In the genomic region with DNA sequence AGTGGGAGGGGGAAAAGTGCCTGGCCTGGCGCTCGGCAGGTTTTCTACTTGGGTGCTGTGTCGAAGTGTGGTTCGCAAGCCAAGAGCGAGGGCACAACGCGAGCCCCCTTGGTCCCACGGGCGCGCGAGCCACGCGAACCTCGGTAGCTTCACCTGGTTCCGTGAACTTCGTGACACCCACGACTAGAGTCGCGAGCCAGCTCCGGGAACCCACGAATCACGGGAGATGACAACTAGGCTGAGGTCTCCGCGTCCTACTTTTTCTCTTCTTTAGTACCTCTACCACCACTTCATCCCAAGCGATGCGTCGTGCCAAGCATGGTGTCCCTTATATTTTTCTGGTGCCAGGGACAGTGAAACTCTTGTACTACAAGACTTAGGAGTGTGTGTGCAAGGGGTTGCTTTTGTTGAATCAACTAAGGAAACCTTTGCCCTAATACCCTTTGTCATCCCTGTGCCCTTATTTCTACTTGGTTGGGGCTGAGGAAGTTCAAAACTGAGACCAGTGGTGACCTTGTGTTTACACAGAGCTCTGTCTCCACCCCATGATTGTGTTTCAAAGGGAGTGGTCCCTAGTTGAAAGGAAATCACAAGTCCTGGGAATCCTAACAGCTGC, we compare ENCODE assay signal across 7 mouse cellular contexts. TPM values are rescaled to one million over a fixed set of nuclear protein-coding genes. Genes with fewer than 3 reads are reported as not detected.
DNase-seq lines count a peak whose midpoint lies in the region; ATAC-seq and TF ChIP-seq lines count a peak whose summit lies in the region.

No protein-coding gene starts in this region.

- no peaks in the 10 kb centered on the region for H3K4me1 ChIP-seq in ES-Bruce4 (ENCODE audit: control insufficient read depth, insufficient read depth, low read length)
- H3K4me1 ChIP-seq in forebrain, embryonic 15.5 days: peaks cover 27% of the 10 kb centered on the region
- H3K4me1 ChIP-seq in stomach, embryonic 16.5 days (ENCODE audit: control insufficient read depth, insufficient read depth, low read length): peaks cover 19% of the 10 kb centered on the region

- H3K9ac ChIP-seq in ES-Bruce4 (ENCODE audit: low read depth, poor library complexity, severe bottlenecking): peak overlapping the region; percentile 98
- H3K9ac ChIP-seq in forebrain, embryonic 15.5 days (replicated peaks): peak overlapping the region; percentile 89
- H3K9ac ChIP-seq in stomach, embryonic 16.5 days (ENCODE audit: low read length): peak overlapping the region; percentile 82

- H3K27ac ChIP-seq in ES-Bruce4 (ENCODE audit: insufficient read depth, low read length): peak overlapping the region; percentile 95
- H3K27ac ChIP-seq in forebrain, embryonic 15.5 days (replicated peaks): peak overlapping the region; percentile 92
- peak overlapping the region; percentile 98 for H3K27ac ChIP-seq in stomach, embryonic 16.5 days (ENCODE audit: low read length)

- TF ChIP-seq CTCF in ES-Bruce4 (IDR thresholded peaks at IDR 0.05; ENCODE audit: low read depth, low read length): no peak

- ATAC-seq in forebrain, embryonic 15.5 days (replicated peaks): no peak; the same call in none of the 2 replicates
- ATAC-seq in inflammation-experienced regulatory T-cells, adult 6 months: peak; percentile 7
- ATAC-seq in stomach, embryonic 16.5 days (ENCODE audit: insufficient read depth, low FRiP score): peak; percentile 42; the same call in 1 of the 2 replicates

- H3K4me2 ChIP-seq in forebrain, embryonic 15.5 days (replicated peaks): peak overlapping the region; percentile 66
- peak overlapping the region; percentile 54 for H3K4me2 ChIP-seq in stomach, embryonic 16.5 days (ENCODE audit: low read depth, low read length)

- peak; percentile 81 for DNase-seq in ZHBTc4 (ENCODE audit: low read depth, low spot score)
- DNase-seq in lung, postnatal 25 days (ENCODE audit: low spot score): peak; percentile 78
- no peak for DNase-seq in right cerebral cortex, adult 18-20 months

- under 1% methylated on average over 27 of the region's 27 CpGs for WGBS in forebrain, embryonic 15.5 days
- 0% methylated on average over 27 of the region's 27 CpGs for WGBS in stomach, embryonic 16.5 days

- H3K9me3 ChIP-seq in ES-Bruce4 (replicated peaks; ENCODE audit: control insufficient read depth, insufficient read depth, low read length, poor library complexity, severe bottlenecking): no peaks in the 10 kb centered on the region
- H3K9me3 ChIP-seq in forebrain, embryonic 15.5 days: no peaks in the 10 kb centered on the region
- H3K9me3 ChIP-seq in stomach, embryonic 16.5 days (replicated peaks; ENCODE audit: control insufficient read depth, low read length): no peaks in the 10 kb centered on the region

- no peak for TF ChIP-seq EP300 in ES-Bruce4 (IDR thresholded peaks at IDR 0.05; ENCODE audit: insufficient read depth, low read depth, low read length)

- no peaks in the 10 kb centered on the region for H3K27me3 ChIP-seq in ES-Bruce4 (ENCODE audit: control insufficient read depth, insufficient read depth, low read length, poor library complexity, severe bottlenecking)
- no peaks in the 10 kb centered on the region for H3K27me3 ChIP-seq in forebrain, embryonic 15.5 days
- H3K27me3 ChIP-seq in stomach, embryonic 16.5 days (ENCODE audit: control insufficient read depth, insufficient read depth, low read length): no peaks in the 10 kb centered on the region

- peak overlapping the region; percentile 97 for H3K4me3 ChIP-seq in ES-Bruce4 (ENCODE audit: low read depth, low read length)
- peak overlapping the region; percentile 88 for H3K4me3 ChIP-seq in forebrain, embryonic 15.5 days
- peak overlapping the region; percentile 66 for H3K4me3 ChIP-seq in stomach, embryonic 16.5 days (replicated peaks; ENCODE audit: low read length)

- no peaks in the 10 kb centered on the region; the same call in 1 of the 2 replicates for H3K36me3 ChIP-seq in ES-Bruce4 (ENCODE audit: control insufficient read depth, insufficient read depth, low read length, poor library complexity, severe bottlenecking)
- H3K36me3 ChIP-seq in forebrain, embryonic 15.5 days: no peaks in the 10 kb centered on the region
- H3K36me3 ChIP-seq in stomach, embryonic 16.5 days (ENCODE audit: control insufficient read depth, insufficient read depth, low read length): no peaks in the 10 kb centered on the region

- no peak for TF ChIP-seq POLR2A in ES-Bruce4 (IDR thresholded peaks at IDR 0.05; ENCODE audit: insufficient read depth, low read length)

RNA-seq across cellular contexts. Expression of gene Cept1, which starts 0.4 kb away (rescaled TPM):
- 49.6 and 53.9 TPM in 2 replicates for polyA plus RNA-seq in ES-Bruce4 (2011; ENCODE audit: insufficient read depth, insufficient read length, low read depth, missing spikeins)
- 41.3 and 49.9 TPM in 2 replicates for polyA plus RNA-seq in forebrain, embryonic 15.5 days (2015; fragmentation: Nextera tagmentation; extraction: Ambion mirVana)
- 100 to 1,000 TPM; 125 to 133 (median 127) TPM for polyA plus RNA-seq in inflammation-experienced regulatory T-cells, adult 6 months (2017; shearing (Covaris generic))
- polyA plus RNA-seq in stomach, embryonic 16.5 days (2015; fragmentation: Nextera tagmentation; extraction: Ambion mirVana): 65.9 and 70.0 TPM in 2 replicates

RNA-seq across cellular contexts. Expression of gene Dram2, which starts 0.4 kb away (rescaled TPM):
- 32.1 and 37.5 TPM in 2 replicates for polyA plus RNA-seq in ES-Bruce4 (2011; ENCODE audit: insufficient read depth, insufficient read length, low read depth, missing spikeins)
- 51.6 and 55.6 TPM in 2 replicates for polyA plus RNA-seq in forebrain, embryonic 15.5 days (2015; fragmentation: Nextera tagmentation; extraction: Ambion mirVana)
- polyA plus RNA-seq in inflammation-experienced regulatory T-cells, adult 6 months (2017; shearing (Covaris generic)): 10 to 100 TPM; 49.5 to 55.4 (median 54.2) TPM
- polyA plus RNA-seq in stomach, embryonic 16.5 days (2015; fragmentation: Nextera tagmentation; extraction: Ambion mirVana): 87.4 and 92.3 TPM in 2 replicates
